Comparison of ENCODE assay signal across 20 mouse cellular contexts in genomic region chr13:56695701-56696100, GRCm38 (mm10). TPM values are rescaled to one million over a fixed set of nuclear protein-coding genes. Genes with fewer than 3 reads are reported as not detected.
"Had no signal": no experiment of that assay in that cellular context is flagged by ENCODE, and none has a peak within 500 bp of the region (broad histone marks: within the 10 kb centered on the region; RNA-seq: fewer than 3 reads in every experiment).

No protein-coding gene starts in this region.

- H3K4me3 ChIP-seq: hindbrain, embryonic 13.5 days; limb, embryonic 13.5 days; midbrain, embryonic 10.5 days; myocyte; neural tube, embryonic 15.5 days had no signal

- DNase-seq: kidney, postnatal 14 days; layer of hippocampus, adult 9-11 months; layer of hippocampus, postnatal 36 days; lung, embryonic 14.5 days; lung, postnatal 10 days; lung, postnatal 4 days; midbrain, embryonic 14.5 days; right cerebral cortex, postnatal 4 days; spleen, adult 18-20 months; thymus, adult 18-20 months; thymus, postnatal 14 days had no signal

- ATAC-seq: hindbrain, postnatal 0 days had no signal

- H3K9ac ChIP-seq: hindbrain, embryonic 13.5 days; limb, embryonic 13.5 days; liver, embryonic 14.5 days; lung, embryonic 14.5 days; neural tube, embryonic 15.5 days had no signal

- H3K4me2 ChIP-seq: hindbrain, embryonic 13.5 days; limb, embryonic 13.5 days; lung, embryonic 14.5 days; neural tube, embryonic 15.5 days had no signal

- H3K27ac ChIP-seq: hindbrain, embryonic 13.5 days; hindbrain, postnatal 0 days; limb, embryonic 13.5 days; liver, embryonic 14.5 days; neural tube, embryonic 15.5 days had no signal

- H3K36me3 ChIP-seq: hindbrain, embryonic 13.5 days; limb, embryonic 13.5 days; midbrain, embryonic 10.5 days; neural tube, embryonic 15.5 days had no signal

- H3K27me3 ChIP-seq: limb, embryonic 13.5 days; neural tube, embryonic 15.5 days had no signal

- H3K9me3 ChIP-seq: hindbrain, embryonic 13.5 days; limb, embryonic 13.5 days; midbrain, embryonic 10.5 days; neural tube, embryonic 15.5 days had no signal

RNA-seq across cellular contexts. Expression of gene Gm45623, which starts 57.9 kb away (rescaled TPM):
- total RNA-seq: megakaryocyte, adult 5-6 weeks had no signal
- polyA plus RNA-seq: liver, embryonic 14.5 days; midbrain, embryonic 10.5 days; myocyte; neural tube, embryonic 11.5 days had no signal
